Mouse (Mus musculus) large intestine, adult 2 months (tissue): ENCODE data around the gene Aldh16a1. TPM values are rescaled to one million over a fixed set of nuclear protein-coding genes. Genes with fewer than 3 reads are reported as not detected.
"Not testable (repeated sequence)": the region's sequence is repeated elsewhere in the genome, so short reads cannot be mapped to it uniquely, and the experiment has no call there.

ENCODE experiments used
- DNase-seq: peaks from one replicate; pipeline ENCODE4 v3.0.0-alpha.2; 2012; ENCODE audit warnings: low read depth, low spot score
- WGBS: fragments of 180-500 bp; shearing (Covaris S2); methylation state at CpG from one replicate; pipeline ENCODE4 v1.1.7; 2018; 5-methylcytosine and 5-hydroxymethylcytosine counted together
- polyA plus RNA-seq: library from polyadenylated mRNA; depleted of rRNA; stranded (reverse); fragments of >200 nt; gene quantifications from 2 replicates; pipeline ENCODE4 v1.2.3, GENCODE M21; 2012

Aldh16a1 gene
- polyA plus RNA-seq, 1 experiment = 152 TPM

DNA sequence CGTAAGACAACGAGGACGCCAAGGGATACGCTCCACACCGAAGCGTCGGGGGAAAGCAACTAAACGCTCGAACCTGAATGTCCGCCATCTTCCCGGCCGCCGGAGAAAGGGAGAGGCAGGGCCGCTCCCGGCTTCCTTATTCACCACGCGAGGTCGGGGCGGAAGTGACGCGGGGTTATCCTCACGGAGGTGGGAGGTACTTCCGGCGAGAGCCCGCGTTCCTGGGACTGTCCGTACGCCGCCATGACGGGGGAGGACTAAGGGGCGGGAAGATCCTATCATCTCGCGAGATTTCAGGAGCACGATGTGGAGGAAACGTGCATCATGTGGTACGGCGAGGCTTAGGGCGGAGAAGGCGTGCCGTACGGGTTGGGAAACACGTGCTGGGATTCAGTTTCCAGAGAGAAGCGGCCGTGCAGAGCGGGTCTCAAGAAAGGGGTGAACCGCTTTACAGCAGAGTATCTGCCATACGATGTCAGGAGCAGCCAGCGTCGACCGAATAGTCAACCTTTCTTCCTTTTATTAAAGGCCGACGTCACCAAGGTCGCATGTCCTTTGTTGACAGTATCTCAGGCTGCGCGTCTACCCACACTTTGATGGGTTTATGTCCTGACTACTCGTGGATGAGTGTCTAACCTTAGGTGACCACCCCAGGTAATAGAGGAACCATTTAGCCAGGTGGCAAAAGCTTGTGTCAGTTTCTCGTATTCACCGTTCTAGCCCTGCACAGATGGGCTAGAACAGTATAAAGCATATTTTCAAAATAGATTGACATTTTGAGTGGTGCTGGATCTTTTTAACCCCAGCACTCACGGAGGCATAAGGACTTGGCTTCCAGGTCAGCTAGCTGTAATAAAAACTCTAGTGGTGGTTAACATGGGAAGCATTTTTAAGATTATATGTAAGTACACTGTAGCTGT lies 29.9 kb downstream of the Aldh16a1 start, which contains the start of gene Rps11:
Rps11 (minus strand) TSS at position 216 of the 920 bp plus-strand sequence.
- WGBS = 1% methylated on average over 59 of the region's 59 CpGs
- DNase-seq = peak; percentile 99

DNA sequence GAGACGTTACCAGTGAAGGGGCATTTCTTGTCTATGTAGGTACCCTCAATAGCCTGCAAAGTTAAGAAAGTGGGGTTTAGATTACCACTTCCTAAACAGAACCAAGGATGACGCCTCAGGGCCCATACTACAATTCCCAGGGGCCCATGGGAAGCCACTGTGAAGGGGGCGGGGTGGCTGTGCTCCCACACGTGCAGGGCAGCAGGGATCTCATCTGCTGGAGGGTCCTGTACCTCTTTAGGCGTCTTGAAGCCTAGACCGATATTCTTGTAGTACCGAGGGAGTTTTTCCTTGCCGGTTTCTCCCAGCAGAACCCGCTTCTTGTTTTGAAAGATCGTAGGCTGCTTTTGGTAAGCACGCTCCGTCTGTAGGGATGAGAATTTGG lies 31.2 kb downstream of the Aldh16a1 start:
- 7% methylated on average over 12 of the region's 12 CpGs for WGBS
- DNase-seq = no peak

DNA sequence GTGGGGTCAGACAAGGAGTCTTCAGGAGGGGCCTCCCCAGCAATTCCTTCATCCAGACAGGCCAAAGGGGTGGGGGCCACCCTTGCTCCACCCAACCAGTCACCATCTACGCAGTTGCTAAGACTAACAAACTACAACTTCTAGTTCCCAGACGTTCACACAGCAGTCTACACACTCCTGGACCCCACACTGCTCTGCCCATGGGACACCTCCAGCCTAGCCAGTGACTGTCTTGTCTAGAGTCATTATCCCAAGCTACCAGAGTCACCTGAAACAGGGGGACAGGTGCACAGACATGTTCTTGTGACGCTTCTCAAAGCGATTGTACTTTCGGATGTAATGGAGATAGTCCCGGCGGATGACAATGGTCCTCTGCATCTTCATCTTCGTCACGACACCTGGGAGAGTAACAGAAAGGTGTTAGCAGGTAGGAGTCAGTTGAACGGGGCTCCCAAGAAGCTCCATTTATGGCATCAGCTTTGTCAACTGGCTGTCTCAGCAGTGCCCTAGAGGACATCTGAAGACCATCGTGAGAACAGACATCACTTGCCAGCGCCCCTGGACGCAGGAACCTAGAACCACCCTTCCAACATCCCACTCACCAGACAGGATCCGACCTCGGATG lies 31.7 kb downstream of the Aldh16a1 start:
- DNase-seq = no peak
- WGBS = 55% methylated on average over 15 of the region's 15 CpGs

DNA sequence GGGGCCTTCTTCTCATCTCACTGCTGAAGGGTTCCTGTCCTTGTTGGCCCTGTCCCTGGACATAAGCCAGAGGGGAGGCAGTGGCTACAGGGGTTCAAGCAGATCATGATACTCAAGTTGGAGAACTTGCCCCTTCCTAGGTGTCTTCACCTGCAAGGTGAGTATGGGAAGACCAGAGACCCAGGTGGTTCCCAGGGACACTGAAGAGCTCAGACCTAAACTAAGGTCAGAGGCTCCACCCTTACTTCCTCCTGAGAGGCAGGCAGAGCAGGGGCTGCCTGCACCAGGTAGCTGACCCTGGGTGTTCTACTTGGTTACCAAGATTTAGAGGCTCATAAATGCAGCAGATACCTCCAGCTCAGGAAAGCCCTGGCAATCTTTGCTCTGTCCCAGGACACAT lies 32.4 kb downstream of the Aldh16a1 start:
- no peak for DNase-seq

DNA sequence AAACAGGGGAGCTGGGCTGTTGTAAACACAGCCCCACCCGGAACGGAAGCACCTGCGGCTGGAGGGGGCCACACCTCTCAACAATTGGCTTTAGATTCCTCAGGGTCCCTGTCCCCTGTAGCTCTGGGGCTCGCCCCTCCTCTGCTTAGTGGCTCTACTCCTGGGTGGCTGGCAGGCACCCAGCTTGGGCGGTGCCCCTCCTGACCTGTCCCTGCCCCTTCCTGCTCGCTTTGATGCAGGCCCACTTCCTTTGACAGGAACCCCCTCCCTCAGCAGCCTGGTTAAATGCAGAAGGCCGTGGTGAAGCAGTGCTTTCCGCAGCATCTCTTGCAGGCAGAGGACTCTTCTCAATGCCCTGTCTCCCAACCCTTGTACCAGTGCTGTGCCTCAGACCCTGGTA lies 33.0 kb downstream of the Aldh16a1 start:
- 14% methylated on average over 8 of the region's 8 CpGs for WGBS
- DNase-seq = no peak

DNA sequence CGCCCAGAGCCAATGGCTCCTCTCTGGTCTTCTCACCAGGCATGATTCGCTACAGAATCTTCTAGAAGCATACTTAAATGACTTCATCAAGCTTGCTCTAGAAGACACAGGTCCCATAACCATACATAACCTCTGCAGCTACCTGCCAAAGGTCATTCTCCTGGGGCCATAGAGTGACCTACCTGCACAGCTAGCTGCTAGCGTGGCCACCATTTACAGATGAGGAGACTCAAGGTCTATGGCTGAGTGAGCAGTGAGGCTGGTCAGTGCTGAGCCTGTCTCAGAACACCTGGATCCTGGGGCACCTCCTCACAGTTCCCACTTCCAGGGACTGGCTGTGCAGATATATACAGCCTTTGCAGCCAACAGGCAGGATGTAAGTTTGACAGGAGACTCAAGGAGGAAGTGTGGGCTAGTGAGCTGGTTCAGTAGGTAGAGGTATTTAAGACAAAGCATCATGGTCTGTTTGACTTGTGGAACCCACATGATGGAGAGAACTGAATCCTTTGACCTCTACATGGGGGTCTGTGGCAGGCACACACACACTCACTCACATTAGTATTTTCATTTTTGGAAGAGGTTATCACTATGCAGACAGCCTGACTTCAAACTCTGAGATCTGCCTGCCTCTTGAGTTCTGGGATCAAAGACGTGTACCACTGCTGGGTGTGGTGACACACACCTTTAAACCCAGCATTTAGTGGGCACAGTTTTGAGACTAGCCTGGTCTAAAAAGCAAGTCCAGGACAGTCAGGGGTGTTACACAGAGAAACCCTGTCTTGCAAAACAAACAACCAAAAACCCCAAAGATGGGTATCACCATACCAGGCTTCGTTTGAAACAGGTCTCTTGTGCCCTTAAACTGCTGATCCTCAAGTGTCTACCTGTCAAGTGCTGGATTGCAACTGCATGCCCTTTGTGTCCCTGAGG lies 34.3 kb downstream of the Aldh16a1 start:
- DNase-seq = no peak
- WGBS = 71% methylated on average over 5 of the region's 5 CpGs

DNA sequence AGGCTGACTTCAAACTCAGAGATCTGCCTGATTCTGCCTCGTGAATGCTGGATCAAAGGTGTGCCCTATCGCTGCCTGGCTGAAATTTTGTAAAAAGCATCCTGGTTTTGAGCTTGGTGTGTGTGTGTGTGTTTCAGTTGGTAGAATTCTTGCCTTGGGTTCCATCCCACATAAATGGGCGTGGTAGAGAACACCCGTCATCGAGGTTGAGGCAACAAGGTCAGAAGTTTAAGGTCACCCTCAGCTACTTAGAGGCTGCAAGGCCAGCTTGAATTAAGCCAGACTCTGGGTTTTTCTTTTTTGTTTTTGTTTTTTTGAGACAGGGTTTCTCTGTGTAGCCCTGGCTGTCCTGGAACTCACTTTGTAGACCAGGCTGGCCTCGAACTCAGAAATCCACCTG lies 36.0 kb downstream of the Aldh16a1 start:
- 69% methylated on average over 6 of the region's 6 CpGs for WGBS
- DNase-seq = no peak

DNA sequence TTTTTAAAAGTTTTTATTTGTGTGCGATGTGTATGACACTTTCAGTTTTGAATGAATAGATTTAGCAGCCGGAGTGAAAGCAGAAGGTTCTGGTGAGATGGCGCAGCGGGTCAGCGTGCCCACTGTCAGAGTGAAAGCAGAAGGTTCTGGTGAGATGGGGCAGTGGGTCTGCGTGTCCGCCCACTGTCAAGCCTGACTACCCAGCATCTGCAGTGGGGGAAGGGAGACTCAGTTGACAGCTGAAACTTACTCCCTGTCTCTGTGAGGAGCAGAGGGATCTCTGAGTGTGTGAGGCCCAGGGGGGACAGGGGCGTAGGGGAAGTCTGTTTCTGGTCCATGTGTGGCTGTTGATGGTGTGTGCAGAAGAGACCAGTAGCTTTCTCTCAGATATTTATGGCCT lies 36.8 kb downstream of the Aldh16a1 start:
- no peak for DNase-seq
- 81% methylated on average over 8 of the region's 8 CpGs for WGBS

DNA sequence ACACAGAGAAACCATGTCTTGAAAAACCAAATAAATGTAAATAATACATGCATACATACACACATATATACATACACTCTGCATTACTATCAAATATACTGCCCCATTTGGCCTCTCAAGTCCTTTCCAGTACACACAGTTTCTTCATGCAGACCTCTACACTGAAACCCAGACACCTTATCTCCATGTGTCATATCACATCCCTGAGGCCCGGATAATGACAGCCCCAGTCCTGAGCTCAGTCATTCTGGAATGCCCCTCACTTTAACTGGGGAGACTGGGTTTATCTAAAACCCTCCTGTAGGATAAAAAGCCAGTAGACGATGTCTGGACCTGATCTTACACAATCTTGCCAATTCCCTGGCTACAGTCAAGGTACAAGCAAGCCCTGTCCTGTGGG lies 40.9 kb downstream of the Aldh16a1 start:
- 82% methylated on average over 2 of the region's 2 CpGs for WGBS
- no peak for DNase-seq

DNA sequence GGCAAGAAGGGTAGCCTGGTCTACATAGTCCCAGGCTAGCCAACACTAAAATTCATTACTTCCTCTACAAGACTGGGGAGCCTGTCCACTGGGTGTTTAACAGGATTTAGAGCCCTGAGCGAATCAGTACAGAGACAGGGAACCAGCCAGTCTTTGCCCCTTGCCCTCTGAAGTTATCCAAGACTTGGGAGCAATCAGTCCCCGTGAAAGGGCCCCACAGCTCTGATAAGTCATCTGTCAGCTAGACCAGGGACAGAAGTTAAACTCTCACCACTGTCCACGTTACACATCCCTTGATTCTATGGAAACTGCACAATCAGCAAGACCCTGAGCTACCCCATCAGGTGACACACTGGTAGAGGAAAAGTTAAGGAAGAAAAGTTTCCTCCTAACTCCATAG lies 41.9 kb downstream of the Aldh16a1 start:
- no peak for DNase-seq
- 49% methylated on average over 3 of the region's 3 CpGs for WGBS

DNA sequence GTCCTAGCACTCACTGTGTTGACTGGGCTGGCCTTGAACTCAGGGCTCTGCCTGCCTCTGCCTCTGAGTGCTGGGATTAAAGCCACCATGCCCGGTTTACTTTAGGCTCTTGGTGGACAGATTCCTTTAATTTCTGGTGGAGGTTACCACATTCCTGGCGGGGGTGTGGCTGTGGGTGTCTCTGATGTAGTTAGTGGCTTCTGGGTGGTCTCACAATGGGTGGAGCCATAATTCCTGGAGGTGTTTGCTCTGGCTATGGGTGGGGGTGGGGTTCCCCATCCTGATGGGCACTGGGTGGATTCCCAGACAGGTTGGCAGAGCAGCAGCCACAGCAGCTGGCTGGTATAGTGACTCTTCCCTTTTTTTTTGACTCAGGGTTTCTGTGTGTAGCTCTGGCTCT lies 42.4 kb downstream of the Aldh16a1 start:
- DNase-seq = no peak
- 52% methylated on average over 2 of the region's 2 CpGs for WGBS

DNA sequence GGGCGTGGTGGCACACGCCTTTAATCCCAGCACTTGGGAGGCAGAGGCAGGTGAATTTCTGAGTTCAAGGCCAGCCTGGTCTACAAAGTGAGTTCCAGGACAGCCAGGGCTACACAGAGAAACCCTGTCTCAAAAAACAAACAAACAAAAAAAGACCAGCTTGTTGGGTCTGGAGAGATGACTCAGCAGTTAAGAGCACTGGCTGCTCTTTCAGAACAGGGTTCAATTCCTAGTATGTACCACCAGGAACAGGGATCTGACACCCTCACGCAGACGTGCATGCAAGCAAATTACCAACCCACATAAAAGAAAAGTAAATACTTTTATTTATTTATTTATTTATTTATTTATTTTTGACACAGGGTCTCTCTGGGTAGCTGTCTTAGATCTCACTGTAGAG lies 44.3 kb downstream of the Aldh16a1 start:
- 85% methylated on average over 4 of the region's 4 CpGs for WGBS
- not testable (repeated sequence) for DNase-seq

DNA sequence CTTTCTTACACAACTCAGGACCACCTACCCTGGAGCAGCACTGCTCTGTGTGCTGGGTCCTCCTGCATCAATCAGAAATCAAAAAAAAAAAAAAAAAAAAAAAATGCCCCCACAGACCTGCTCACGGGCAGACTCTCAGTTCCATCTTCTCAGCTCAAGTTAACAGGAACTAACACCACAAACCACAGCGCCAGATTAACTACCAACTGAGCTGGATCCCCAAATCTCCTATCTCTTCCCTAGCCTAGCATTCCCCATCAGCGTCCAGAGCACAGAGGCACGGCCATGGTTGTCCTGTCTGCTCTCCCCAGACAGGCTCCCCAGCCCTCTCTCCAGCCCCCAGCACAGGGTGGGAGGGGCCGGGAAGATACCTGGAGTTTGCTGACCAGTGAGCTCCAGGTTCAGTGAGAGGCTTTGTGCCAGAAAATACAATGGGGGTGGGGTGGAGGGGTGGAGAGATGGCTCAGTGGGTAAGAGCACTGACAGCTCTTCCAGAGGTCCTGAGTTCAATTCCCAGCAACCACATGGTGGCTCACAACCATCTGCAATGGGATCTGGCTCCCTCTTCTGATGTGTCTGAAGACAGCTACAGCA lies 47.2 kb downstream of the Aldh16a1 start:
- no peak for DNase-seq
- 81% methylated on average over 5 of the region's 5 CpGs for WGBS

DNA sequence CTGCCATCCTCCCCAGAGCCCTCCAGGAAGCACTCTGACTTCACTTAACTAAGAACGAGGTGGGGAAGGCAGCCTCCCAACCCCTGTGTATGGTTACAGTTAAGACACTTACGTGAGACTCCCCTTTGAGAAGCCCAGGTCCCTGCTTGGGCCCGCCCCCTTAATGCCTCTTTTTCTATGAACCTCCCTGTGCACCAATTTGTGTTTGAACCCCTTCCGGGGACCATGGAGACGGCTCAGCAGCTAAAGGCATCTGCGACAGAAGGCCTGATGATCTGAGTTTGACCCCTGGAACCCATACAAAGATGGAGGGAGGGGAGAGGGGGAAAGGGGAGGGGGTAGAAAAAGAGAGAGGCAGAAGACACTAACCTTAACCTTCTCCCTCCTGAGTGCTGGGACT lies 47.9 kb downstream of the Aldh16a1 start:
- no peak for DNase-seq
- WGBS = 84% methylated on average over 6 of the region's 6 CpGs

DNA sequence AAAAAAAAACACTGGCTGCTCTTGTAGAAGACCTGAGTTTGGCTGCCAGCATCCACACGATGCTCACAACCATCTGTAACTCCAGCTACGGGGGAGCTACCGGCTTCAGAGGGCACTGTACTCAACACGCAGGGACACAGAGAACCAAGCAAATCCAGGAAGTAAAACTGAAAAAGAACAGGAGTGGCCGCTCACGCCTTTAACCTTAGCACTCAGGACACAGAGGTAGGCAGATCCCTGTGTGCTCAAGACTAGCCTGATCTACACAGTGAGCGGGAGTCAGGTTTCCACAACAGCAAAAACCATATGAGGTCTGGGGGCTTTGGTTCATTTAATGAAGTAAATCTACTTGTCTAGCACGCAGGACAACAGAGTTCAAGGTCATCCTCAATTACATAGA lies 48.9 kb downstream of the Aldh16a1 start:
- 27% methylated on average over 8 of the region's 8 CpGs for WGBS
- DNase-seq = no peak

DNA sequence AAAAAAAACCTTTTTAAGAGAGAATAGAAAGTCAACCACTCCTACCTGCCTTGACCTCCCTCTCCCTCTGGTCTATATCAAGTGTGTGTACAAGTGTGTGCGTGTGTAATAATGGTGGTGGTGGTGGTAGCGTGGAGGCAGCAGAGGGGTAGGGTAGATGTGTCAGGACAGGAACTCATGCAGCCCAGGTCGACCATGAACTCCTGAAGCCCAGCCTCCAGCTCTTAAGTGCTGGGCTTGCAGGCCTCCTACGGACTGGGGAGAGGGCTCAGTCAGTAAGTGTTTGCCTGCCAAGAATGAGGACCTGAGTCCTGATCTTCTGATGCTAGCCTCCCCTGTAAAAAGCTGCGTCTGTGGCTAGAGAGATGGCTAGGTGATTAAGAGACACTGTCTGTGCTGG lies 49.4 kb downstream of the Aldh16a1 start:
- WGBS = 78% methylated on average over 5 of the region's 5 CpGs
- DNase-seq = no peak

DNA sequence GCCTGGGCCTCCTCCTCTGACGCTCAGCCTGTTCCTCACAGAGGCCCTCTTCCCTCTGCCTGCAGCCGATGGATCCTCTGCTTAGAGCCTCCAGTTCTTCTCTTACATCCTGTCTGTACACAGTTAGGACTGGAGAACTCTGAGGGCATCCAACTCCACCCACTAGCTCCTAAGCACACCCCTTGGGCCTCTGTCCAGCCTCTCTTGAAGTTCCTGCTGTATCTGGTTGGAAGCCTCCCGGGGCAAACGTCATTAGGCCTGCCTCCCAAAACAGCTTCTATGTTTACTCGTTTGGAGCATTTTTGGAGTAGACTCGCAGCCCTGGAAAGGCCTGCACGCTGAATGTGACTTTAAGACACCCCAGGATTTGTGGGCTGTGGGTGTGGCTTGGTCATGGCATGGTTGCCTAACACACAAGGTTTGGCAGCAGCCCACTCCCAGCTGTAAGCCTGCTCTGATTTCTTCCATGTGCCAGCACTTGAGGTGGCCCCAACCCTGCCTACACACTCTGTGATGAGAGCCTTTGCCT lies 50.7 kb downstream of the Aldh16a1 start, which contains the start of gene Fcgrt:
Fcgrt (minus strand) TSS at position 200 of the 529 bp plus-strand sequence.
- peak; percentile 90 for DNase-seq

DNA sequence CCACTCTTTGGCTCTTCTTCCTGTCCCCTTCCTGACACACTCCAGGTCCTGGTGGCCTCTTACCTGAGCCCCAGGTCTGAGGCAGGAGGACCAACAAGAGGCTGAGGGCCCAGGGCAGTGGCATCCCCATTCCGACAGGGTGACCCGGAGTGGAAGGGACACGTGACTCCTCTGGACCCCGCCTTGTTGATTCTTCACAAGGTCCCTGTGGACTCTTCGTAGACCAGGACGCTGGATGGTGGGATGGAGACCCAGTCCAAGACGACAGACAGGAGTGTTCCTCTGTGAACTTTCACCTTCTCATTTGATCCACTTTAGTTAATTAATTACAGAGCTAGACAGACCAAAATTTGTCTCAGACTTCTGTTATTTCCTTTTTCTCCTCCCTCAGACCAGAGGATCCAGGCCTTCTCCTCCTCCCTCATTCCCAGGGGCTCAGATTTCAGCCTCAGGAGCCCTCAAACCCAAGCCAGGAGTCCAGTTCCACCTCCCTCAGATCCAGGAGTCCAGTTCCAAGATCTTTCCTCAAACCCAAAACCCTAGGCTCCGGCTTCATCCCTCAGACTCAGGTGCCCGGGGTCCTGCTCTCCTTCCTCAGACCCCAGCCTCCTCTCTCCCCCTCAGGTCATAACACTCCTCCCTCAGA lies 51.3 kb downstream of the Aldh16a1 start:
- DNase-seq = no peak
- WGBS = 16% methylated on average over 9 of the region's 9 CpGs

More for the DNA sequence above, 50.7 kb downstream of the Aldh16a1 start, which contains the start of gene Fcgrt:
- WGBS = 6% methylated on average over 7 of the region's 7 CpGs

DNA sequence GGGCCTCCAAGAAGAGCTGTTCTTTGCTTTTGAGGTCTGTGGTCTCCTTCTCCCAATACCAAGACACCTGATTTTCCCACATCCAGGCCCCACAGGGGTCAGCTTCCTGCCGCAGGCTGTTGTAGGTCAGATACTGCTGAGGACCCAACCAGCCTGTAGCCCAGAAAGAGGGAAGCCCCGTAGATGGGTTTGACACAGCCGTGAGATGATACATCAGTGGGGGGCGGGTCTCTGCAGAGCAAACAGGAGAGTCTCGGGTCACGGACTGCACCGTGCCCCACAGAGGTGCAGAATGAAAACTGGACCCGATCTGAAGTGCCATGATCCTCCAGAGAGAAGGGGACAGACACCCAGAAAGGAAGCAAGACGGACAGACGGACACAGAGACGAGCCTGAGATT lies 51.9 kb downstream of the Aldh16a1 start:
- 39% methylated on average over 11 of the region's 11 CpGs for WGBS

More for the DNA sequence above, 51.9 kb downstream of the Aldh16a1 start:
- no peak for DNase-seq
